Mouse (Mus musculus) ES-E14 (cell line): ENCODE measurements around the gene Zfp64. TPM values are rescaled to one million over a fixed set of nuclear protein-coding genes. Genes with fewer than 3 reads are reported as not detected.
A peak's percentile ranks its signal among the peaks of the same experiment; 100 is the strongest.

Source experiments
- DNase-seq: peaks from one replicate; pipeline ENCODE4 v3.0.0-alpha.2; 2013; ENCODE audit warnings: low read depth, low spot score
- H3K27ac ChIP-seq: 2 replicates; pipeline ENCODE4 v1.5.1; 2012; ENCODE audit warnings: low read depth, mild to moderate bottlenecking, low read length, moderate library complexity, mixed read lengths; ENCODE audit not compliant: poor library complexity, insufficient read depth, severe bottlenecking
- H3K36me3 ChIP-seq: 2 replicates; pipeline ENCODE4 v1.6.1; 2012; ENCODE audit warnings: mild to moderate bottlenecking, low read length, moderate library complexity, mixed read lengths; ENCODE audit not compliant: control insufficient read depth, poor library complexity, insufficient read depth, severe bottlenecking
- H3K4me1 ChIP-seq, 2 experiments: fragments of 150-350 bp in 1 of 2; sonication (generic) in 1 of 2; 2 replicates each; pipeline ENCODE4 v1.6.1; 2012; ENCODE audit warnings: low read length in 2 of 2, mild to moderate bottlenecking in 1 of 2, mixed read lengths in 1 of 2; ENCODE audit not compliant: control insufficient read depth in 2 of 2, insufficient read depth in 2 of 2, poor library complexity in 1 of 2
- H3K4me3 ChIP-seq, 2 experiments: fragments of 150-350 bp in 1 of 2; sonication (generic) in 1 of 2; 2 replicates each; pipeline ENCODE4 v1.5.1; 2012; ENCODE audit warnings: low read length in 2 of 2, low read depth in 1 of 2, mild to moderate bottlenecking in 1 of 2, mixed read lengths in 1 of 2; ENCODE audit not compliant: insufficient read depth in 1 of 2, poor library complexity in 1 of 2, severe bottlenecking in 1 of 2
- H3K9ac ChIP-seq: 2 replicates; pipeline ENCODE4 v1.6.1; 2012; ENCODE audit warnings: low read depth, mild to moderate bottlenecking, low read length, mixed read lengths; ENCODE audit not compliant: poor library complexity, insufficient read depth, severe bottlenecking
- H3K9me3 ChIP-seq: fragments of 150-350 bp; sonication (generic); 2 replicates; pipeline ENCODE4 v1.6.1; 2012; ENCODE audit warnings: low read depth, mild to moderate bottlenecking, low read length; ENCODE audit not compliant: control insufficient read depth, insufficient read depth
- CHD2 ChIP-seq: IDR thresholded peaks from 2 replicates; pipeline ENCODE4 v1.6.1; 2014; ENCODE audit warnings: mild to moderate bottlenecking, low read depth, low read length, inconsistent platforms
- HCFC1 ChIP-seq: IDR thresholded peaks from 2 replicates; pipeline ENCODE4 v1.6.1; 2012; ENCODE audit warnings: low read length, inconsistent platforms, borderline replicate concordance; ENCODE audit not compliant: insufficient read depth
- MAFK ChIP-seq: IDR thresholded peaks from 2 replicates; pipeline ENCODE4 v1.6.1; 2014; ENCODE audit warnings: mild to moderate bottlenecking, low read depth, low read length, inconsistent platforms; ENCODE audit not compliant: insufficient read depth
- ZC3H11A ChIP-seq: IDR thresholded peaks from 2 replicates; pipeline ENCODE4 v1.6.1; 2012; ENCODE audit warnings: low read depth, mild to moderate bottlenecking, inconsistent platforms, low read length, borderline replicate concordance
- ZNF384 ChIP-seq: IDR thresholded peaks from 2 replicates; pipeline ENCODE4 v1.6.1; 2012; ENCODE audit warnings: low read depth, low read length, inconsistent platforms
- in situ Hi-C, 2 experiments: fragments of 600-800 bp; cut with MboI; formaldehyde crosslinking; loops; one replicate each; pipeline ENCODE4 v1.15.1; 2025; ENCODE audit warnings: low sequenced_read_pairs in 2 of 2, inconsistent platforms in 1 of 2; ENCODE audit not compliant: unreplicated experiment in 2 of 2
- total RNA-seq: library from RNA; depleted of rRNA; stranded (reverse); fragments of 300-350 nt; gene quantifications from 2 replicates; pipeline ENCODE4 v1.2.3, GENCODE M21; 2012

The Zfp64 gene
- total RNA-seq, 1 experiment: 54.4 TPM

GRCm38 (mm10) chr2:168923706-168924105 lies 31.7 kb downstream of the Zfp64 start:
- H3K4me1 ChIP-seq: peaks cover 0 to 3% of the 10 kb centered on the region in 2 experiments; a peak in 2 of 4 replicates
- no peak overlapping the region for H3K9ac ChIP-seq
- TF ChIP-seq ZC3H11A (no peak), ZNF384 (no peak), HCFC1 (no peak), CHD2 (no peak), MAFK (no peak)
- DNase-seq: no peak
- no peak overlapping the region for H3K27ac ChIP-seq
- in situ Hi-C loops: no loop called here
- H3K36me3 ChIP-seq: peaks cover 12% of the 10 kb centered on the region
- no peak overlapping the region for H3K4me3 ChIP-seq
- no peaks in the 10 kb centered on the region for H3K9me3 ChIP-seq

- Histone ChIP-seq H3K9me3 (no peaks in the 10 kb centered on the region), H3K4me3 (no peak overlapping the region), H3K9ac (no peak overlapping the region), H3K27ac (no peak overlapping the region), H3K4me1 (peaks cover 0 to 3% of the 10 kb centered on the region in 2 experiments; a peak in 2 of 4 replicates), H3K36me3 (peaks cover 6% of the 10 kb centered on the region; the same call in 1 of the 2 replicates)
- in situ Hi-C loops: no loop called here
- TF ChIP-seq CHD2: no peak
- TF ChIP-seq ZNF384: no peak
- no peak for TF ChIP-seq HCFC1
- no peak for TF ChIP-seq ZC3H11A
- no peak for TF ChIP-seq MAFK
- no peak for DNase-seq
Observed at GRCm38 (mm10) chr2:168922466-168922865, 32.9 kb downstream of the Zfp64 start.

DNA sequence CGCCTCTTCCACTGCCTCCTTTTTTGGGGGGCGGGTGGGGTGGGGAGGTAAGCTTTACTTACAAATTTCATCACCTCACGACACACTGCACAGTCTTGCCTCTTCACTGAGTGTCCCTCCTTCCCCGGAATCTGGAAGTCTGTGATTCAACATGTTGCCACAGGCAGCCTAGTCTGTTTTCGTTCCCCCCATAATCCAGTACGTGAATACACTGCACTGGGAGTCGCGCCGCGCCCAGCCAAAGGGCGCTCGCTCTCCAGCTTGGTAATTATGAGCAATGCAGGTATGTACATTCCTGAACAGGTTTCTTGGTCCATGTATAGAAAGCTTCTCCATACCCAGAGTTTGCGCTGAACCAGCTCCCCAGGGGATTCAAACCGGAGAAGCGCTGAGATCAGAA lies 35.4 kb downstream of the Zfp64 start:
- H3K4me1 ChIP-seq: no peaks in the 10 kb centered on the region; a peak in 2 of 4 replicates
- no peak overlapping the region for H3K27ac ChIP-seq
- DNase-seq: no peak
- peak overlapping the region in 1 of 2 experiments; percentile 9; a peak in 1 of 4 replicates for H3K4me3 ChIP-seq
- no peaks in the 10 kb centered on the region for H3K9me3 ChIP-seq
- no peaks in the 10 kb centered on the region for H3K36me3 ChIP-seq
- TF ChIP-seq HCFC1: no peak
- TF ChIP-seq CHD2: no peak
- no peak for TF ChIP-seq ZNF384
- TF ChIP-seq ZC3H11A: no peak
- no peak for TF ChIP-seq MAFK
- 0 out of 2 replicates have a peak overlapping the region, but pooled peaks have one; percentile 26 for H3K9ac ChIP-seq
- in situ Hi-C loops: no loop called here

GRCm38 (mm10) chr2:168912901-168913721 lies 42.3 kb downstream of the Zfp64 start:
- H3K27ac ChIP-seq: no peak overlapping the region
- TF ChIP-seq ZNF384: no peak
- TF ChIP-seq ZC3H11A: no peak
- no peak for TF ChIP-seq CHD2
- TF ChIP-seq HCFC1: no peak; the same call in 1 of the 2 replicates
- no peak for TF ChIP-seq MAFK
- in situ Hi-C loops: no loop called here
- DNase-seq: no peak
- H3K9ac ChIP-seq: peak overlapping the region; percentile 39; the same call in 1 of the 2 replicates
- peak overlapping the region; percentile 44 to 64 for H3K4me3 ChIP-seq
- H3K9me3 ChIP-seq: no peaks in the 10 kb centered on the region
- no peaks in the 10 kb centered on the region for H3K36me3 ChIP-seq
- H3K4me1 ChIP-seq: peaks cover 0 to 15% of the 10 kb centered on the region in 2 experiments; a peak in 2 of 4 replicates
